Mouse (Mus musculus) cerebellum, postnatal 36 days (tissue): ENCODE results near the gene Ogg1.

ENCODE experiments used
- DNase-seq, 2 experiments: peaks; one replicate each; pipeline ENCODE4 v3.0.0; 2021 to 2022; ENCODE audit warnings: mixed read lengths in 2 of 2

The Ogg1 gene

GRCm38 (mm10) chr6:113326533-113327315, at the start of gene Ogg1:
Gene Ogg1, plus strand, starts transcription at chr6:113326972.
- peak; percentile 96 to 97 for DNase-seq

GRCm38 (mm10) chr6:113281676-113282075, 45.1 kb upstream of the Ogg1 start:
- DNase-seq: peak in 1 of 2 experiments; percentile 10

- peak; percentile 49 to 63 for DNase-seq
Measured at GRCm38 (mm10) chr6:113282101-113282802, 44.5 kb upstream of the Ogg1 start, which contains the start of gene Cpne9. Gene Cpne9, plus strand, starts transcription at chr6:113282307.

DNA sequence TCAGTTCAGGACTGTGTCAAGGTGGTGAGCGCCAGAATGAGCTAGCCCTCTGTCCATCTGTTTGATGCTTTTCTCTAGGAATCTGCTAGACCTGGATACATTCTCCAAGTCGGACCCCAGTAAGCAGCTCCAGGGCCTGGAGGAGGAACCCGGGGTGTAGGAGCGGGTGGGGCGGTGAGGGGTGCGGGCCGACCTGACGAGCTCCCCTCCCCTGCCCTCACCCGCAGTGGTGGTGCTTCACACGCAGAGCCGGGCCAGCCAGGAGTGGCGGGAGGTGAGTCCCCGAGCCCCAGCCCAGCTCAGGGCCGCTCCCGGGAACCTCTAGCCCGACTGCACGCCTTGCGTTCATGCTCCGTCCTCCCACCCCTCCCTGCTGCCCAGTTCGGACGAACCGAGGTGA, 43.8 kb upstream of the Ogg1 start:
- DNase-seq: peak; percentile 34 to 41

GRCm38 (mm10) chr6:113283500-113283899, 43.3 kb upstream of the Ogg1 start:
- peak; percentile 31 to 38 for DNase-seq

DNA sequence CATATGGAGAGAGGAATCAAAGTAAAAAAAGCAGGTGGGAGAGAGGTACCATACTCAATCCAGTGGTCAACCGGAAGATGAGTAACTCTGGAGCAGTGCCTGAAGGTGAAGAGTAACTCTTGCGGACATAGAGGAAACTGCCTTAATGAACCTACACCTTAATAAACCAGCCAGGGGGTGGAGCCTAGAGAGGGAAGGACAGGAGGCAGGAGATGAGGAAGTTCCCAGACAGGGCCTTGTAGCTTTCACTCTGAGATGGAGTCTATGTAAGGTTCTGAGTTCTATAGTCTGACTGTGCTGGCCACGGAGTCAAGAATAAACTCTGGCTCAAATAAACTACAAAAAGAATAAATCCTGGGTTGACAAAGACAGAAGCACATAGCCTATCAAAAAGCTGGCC, 41.8 kb upstream of the Ogg1 start:
- no peak for DNase-seq

- no peak for DNase-seq
Measured at GRCm38 (mm10) chr6:113286316-113286715, 40.5 kb upstream of the Ogg1 start.

DNA sequence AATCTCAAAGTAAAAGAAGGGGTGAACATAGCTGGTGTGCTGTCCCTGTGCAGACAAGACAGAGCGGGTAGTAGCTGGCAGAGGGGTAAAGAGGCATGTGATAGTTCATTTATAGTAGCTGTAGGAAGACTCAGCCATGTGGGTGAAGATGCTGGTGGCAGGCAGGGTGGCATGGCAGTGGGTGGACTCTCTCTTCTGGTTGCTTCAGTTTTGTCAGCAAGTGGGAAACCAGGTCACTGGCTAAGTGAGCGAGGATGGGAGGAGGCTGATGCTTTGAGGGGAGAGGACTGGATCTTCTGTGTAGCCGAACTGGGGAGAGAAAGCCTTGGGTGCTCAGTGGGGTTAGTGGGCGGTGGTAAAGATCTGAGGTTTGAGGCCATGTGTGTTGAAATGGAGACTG, 39.5 kb upstream of the Ogg1 start:
- no peak for DNase-seq

DNA sequence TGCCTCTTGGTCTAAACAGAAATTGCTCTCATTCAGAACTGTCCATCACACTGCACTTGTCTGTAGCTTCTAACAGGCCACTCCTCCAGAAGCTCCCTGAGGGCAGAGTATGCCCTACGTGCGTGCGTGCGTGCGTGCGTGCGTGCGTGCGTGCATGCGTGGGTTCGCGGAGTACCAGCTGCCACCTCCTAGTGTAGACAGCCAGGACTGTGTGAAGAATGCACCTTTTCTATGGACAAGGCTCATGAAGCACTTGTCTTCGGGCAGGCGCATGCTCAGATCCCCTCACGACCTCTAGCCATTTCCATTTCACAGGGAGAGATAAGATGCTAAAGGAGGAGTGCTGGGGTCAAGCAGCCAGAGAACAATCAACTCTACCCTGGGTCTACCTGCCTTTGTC, 37.4 kb upstream of the Ogg1 start:
- DNase-seq: no peak

- no peak for DNase-seq
Measured at GRCm38 (mm10) chr6:113290346-113290745, 36.4 kb upstream of the Ogg1 start.

GRCm38 (mm10) chr6:113292938-113293337, 33.8 kb upstream of the Ogg1 start:
- DNase-seq: no peak

DNA sequence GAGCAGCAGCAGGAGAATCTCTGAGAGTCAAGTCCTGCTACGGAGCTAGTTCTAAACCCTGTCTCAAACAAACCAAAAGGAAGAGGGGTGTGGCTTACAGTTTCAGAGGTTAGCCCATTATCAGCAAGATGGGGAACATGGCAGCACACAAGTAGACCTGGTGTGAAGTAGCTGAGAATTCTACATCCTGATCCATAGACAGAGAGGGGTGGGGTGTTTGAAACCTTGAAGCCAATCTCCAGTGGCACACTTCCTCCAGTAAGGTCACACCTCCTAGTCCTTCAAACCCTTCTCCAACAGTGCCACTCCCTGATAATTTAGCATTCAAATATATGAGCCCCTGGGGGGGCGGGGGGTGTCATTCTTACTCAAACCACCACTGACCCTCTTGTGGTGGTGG, 30.7 kb upstream of the Ogg1 start:
- DNase-seq: no peak

GRCm38 (mm10) chr6:113296639-113297038, 30.1 kb upstream of the Ogg1 start:
- DNase-seq: no peak

DNA sequence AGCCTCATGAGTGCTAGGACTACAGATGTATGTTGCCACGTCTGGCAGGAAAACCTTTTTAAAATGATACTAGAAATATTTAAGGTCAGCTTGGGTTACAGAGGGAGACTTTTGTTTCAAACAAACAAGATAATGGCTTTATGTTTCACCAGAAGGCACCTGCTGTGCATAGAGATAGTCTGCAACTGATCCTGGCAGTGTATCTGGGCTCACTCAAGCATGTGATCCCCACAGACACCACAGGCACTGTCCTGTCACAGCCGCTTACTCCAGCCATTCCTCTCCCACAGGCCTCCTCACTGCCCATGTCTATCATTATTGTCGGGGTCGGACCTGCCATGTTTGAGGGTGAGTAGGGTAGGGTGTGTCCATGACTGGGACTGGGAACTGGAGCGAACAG, 25.4 kb upstream of the Ogg1 start:
- DNase-seq: no peak

- no peak for DNase-seq
Measured at GRCm38 (mm10) chr6:113302258-113302657, 24.5 kb upstream of the Ogg1 start.

- DNase-seq: peak; percentile 96 to 99
Measured at GRCm38 (mm10) chr6:113306322-113306985, 20.3 kb upstream of the Ogg1 start.

GRCm38 (mm10) chr6:113306986-113307349, 19.8 kb upstream of the Ogg1 start, which contains the start of gene Brpf1:
Gene Brpf1, plus strand, starts transcription at chr6:113307137.
- DNase-seq: no peak

- DNase-seq: peak; percentile 40 to 45
Measured at GRCm38 (mm10) chr6:113307481-113308121, 19.2 kb upstream of the Ogg1 start.

DNA sequence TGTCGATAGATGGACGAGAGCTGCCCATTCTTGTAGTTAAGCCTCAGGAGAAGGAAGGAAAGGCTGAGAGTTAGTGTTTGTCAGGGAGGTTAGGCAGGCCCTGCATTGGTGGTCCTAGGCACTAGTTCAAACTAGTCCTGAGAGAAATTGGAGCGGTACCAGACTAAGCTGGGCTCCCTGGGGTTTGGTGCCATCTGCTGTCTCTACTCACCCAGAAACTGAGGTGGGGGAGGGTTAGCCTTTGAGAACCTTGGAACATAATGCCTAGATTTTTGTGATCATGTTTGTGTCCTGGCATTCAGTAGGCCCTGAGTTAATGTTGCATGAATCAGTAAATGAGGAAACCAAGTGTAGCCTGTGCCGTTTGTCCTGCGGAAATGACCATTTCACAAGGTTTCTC, 18.6 kb upstream of the Ogg1 start:
- peak; percentile 82 to 85 for DNase-seq

DNA sequence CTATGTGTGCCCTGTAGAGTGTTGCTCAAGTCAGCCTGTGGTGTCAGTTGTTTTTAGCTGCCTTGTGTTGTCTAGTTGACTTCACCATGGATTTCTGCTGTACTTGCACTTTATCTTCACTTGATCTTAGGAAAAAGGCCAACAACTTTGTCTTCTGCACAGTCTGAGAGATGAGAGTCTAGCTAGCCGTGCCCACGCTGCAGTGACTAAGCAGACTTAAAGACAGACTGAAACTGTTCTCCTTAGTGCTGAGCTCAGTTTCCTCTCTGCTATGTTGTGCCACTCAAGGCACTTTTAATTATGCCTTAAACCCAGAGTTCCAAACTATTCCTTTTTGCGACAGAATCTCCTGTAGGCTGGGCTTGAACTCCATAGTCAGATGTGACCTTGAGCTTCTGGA, 10.8 kb upstream of the Ogg1 start:
- no peak for DNase-seq

- no peak for DNase-seq
Measured at GRCm38 (mm10) chr6:113329396-113329795, 2.6 kb downstream of the Ogg1 start.

GRCm38 (mm10) chr6:113330547-113330946, 3.8 kb downstream of the Ogg1 start:
- no peak for DNase-seq

DNA sequence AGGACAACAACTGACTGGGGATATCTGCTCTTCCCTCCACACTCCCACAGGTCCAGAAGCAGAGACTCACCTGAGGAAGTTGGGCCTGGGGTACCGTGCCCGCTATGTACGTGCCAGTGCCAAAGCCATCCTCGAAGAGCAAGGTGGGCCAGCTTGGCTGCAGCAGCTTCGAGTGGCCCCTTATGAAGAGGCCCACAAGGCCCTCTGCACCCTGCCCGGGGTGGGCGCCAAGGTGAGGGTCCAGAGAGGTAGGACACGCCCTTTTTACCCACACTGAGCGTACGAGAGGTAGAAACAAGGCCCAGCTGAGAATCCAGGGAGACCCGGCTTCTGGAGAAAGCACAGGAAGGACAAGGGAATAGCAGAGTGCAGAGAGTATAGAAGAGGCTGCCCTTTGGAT, 4.9 kb downstream of the Ogg1 start:
- DNase-seq: no peak
